Mouse (Mus musculus) embryonic facial prominence, embryonic 15.5 days (tissue): ENCODE results near the gene Il13ra1. TPM values are rescaled to one million over a fixed set of nuclear protein-coding genes. Genes with fewer than 3 reads are reported as not detected.

Experiments used
- ATAC-seq: fragments of 200-750 bp; cut with Nextera tagmentation; 2 replicates; pipeline ENCODE4 v1.8.0; 2017; ENCODE audit warnings: low read depth, moderate TSS enrichment; ENCODE audit not compliant: insufficient number of reproducible peaks, low FRiP score, low TSS enrichment
- H3K27ac ChIP-seq: fragments of 300-500 bp; sonication (generic); replicated peaks from 2 replicates; pipeline ENCODE4 v1.5.1; 2015; ENCODE audit warnings: mild to moderate bottlenecking, inconsistent platforms
- H3K27me3 ChIP-seq: fragments of 300-500 bp; sonication (generic); 2 replicates; pipeline ENCODE4 v1.6.1; 2015; ENCODE audit warnings: inconsistent platforms
- H3K36me3 ChIP-seq: fragments of 300-500 bp; sonication (generic); 2 replicates; pipeline ENCODE4 v1.6.1; 2015; ENCODE audit warnings: mild to moderate bottlenecking, inconsistent platforms
- H3K4me1 ChIP-seq: fragments of 300-500 bp; sonication (generic); 2 replicates; pipeline ENCODE4 v1.6.1; 2015; ENCODE audit warnings: inconsistent platforms
- H3K4me2 ChIP-seq: fragments of 300-500 bp; sonication (generic); replicated peaks from 2 replicates; pipeline ENCODE4 v1.6.1; 2015; ENCODE audit warnings: mild to moderate bottlenecking, inconsistent platforms
- H3K4me3 ChIP-seq: fragments of 300-500 bp; sonication (generic); replicated peaks from 2 replicates; pipeline ENCODE4 v1.5.1; 2015; ENCODE audit warnings: mild to moderate bottlenecking, inconsistent platforms
- H3K9ac ChIP-seq: fragments of 300-500 bp; sonication (generic); 2 replicates; pipeline ENCODE4 v1.6.1; 2015; ENCODE audit warnings: inconsistent platforms
- H3K9me3 ChIP-seq: fragments of 300-500 bp; sonication (generic); replicated peaks from 2 replicates; pipeline ENCODE4 v1.6.1; 2016; ENCODE audit warnings: inconsistent platforms
- WGBS: fragments of 180-500 bp; shearing (Covaris S2); methylation state at CpG from one replicate; pipeline ENCODE4 v1.1.7; 2015; 5-methylcytosine and 5-hydroxymethylcytosine counted together
- polyA plus RNA-seq: library from polyadenylated mRNA; unstranded; fragments of >200 nt; fragmentation: Nextera tagmentation; extraction: Ambion mirVana; gene quantifications from 2 replicates; pipeline ENCODE4 v1.2.1, GENCODE M21; 2015

Il13ra1 gene
- polyA plus RNA-seq, 1 experiment from 2014 or later, result 24.3 TPM

DNA sequence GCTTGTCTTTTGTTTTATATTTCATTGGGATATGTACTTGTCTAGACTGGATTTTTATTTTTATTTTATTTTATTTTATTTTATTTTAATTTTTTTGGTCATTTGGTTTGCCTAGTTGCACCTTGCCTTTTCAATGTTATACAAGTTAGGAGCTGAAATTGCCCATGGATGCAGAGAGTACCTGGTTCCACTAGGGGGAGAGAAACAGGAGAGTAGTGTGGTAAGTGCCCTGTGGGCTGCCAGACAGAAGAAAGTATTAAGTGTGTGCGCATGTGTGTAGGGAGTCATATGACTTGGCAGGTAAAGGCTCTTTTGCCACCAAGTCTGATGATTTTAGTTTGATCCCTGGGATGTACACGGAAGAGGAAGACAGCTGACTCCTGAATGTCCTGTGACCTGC is 97.6 kb downstream of the Il13ra1 start:
- no peak for ATAC-seq
- Histone ChIP-seq H3K4me3 (no peak overlapping the region), H3K9ac (no peak overlapping the region), H3K27ac (no peak overlapping the region), H3K4me1 (no peaks in the 10 kb centered on the region), H3K36me3 (no peaks in the 10 kb centered on the region), H3K4me2 (no peak overlapping the region), H3K9me3 (no peaks in the 10 kb centered on the region), H3K27me3 (no peaks in the 10 kb centered on the region)
- WGBS, result 67% methylated on average over 2 of the region's 2 CpGs

- ATAC-seq, result no peak
- Histone ChIP-seq H3K27me3 (no peaks in the 10 kb centered on the region), H3K4me3 (no peak overlapping the region), H3K4me1 (no peaks in the 10 kb centered on the region), H3K9me3 (no peaks in the 10 kb centered on the region), H3K27ac (no peak overlapping the region), H3K36me3 (no peaks in the 10 kb centered on the region), H3K4me2 (no peak overlapping the region), H3K9ac (no peak overlapping the region)
- WGBS, result 73% methylated on average over 3 of the region's 3 CpGs
These were observed 99.3 kb downstream of the Il13ra1 start for GRCm38 (mm10) chrX:36211216-36211615.

Other genes with a start within 250 kb of the Il13ra1 start
- gene Dock11, start 223.3 kb upstream of the Il13ra1 start, polyA plus RNA-seq, result 11.4 and 14.1 TPM in 2 replicates
- gene Zcchc12, start 83.8 kb downstream of the Il13ra1 start, polyA plus RNA-seq, result 5.7 and 6.9 TPM in 2 replicates
- gene Lonrf3, start 216.2 kb downstream of the Il13ra1 start, polyA plus RNA-seq, result 0.71 and 0.72 TPM in 2 replicates